Mouse (Mus musculus): ENCODE results near the gene Plpp6. TPM values are rescaled to one million over a fixed set of nuclear protein-coding genes. Genes with fewer than 3 reads are reported as not detected.

Gene Plpp6
- total RNA-seq, 1 experiment, result 2.0 TPM

DNA sequence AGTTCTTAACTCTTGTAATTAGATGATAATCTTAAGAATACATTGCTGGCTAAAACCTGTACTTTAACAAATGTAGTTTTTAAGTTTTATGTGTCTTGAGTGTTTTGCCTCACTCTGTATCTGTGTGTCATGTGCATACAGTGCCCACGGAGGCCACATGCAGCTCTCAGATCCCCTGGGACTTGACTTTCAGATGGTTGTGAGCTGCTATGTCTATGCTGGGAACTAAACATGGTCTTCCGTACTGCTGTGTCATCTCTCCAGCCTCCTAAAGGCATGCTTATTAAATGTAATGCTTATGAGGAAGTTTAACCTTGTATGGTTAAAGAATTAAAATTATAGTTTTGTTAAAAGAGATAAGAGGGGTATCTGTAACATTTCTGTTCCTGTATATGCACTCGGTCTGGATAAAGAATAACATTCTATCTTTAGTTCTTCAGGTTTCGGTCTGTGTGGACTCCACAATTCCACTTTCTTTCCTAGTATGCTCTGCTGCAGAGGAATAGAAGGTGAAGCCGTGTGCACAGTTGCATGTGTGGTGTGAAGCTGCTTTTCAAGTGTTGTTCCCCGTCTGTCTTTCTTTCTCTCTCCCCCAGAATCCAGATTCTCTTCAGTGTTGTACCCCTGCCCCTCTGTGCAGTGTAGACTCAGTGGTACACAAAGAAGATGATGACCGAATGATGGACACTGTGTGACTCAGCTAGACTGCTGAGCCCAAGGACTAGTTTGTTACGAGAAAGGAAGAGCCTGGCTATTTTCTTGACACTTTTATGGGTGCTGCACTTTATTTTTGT is 51.9 kb downstream of the Plpp6 start:
- H3K27ac ChIP-seq (ENCODE audit: insufficient read depth, low read depth, low read length, poor library complexity, severe bottlenecking), result no peak overlapping the region
- TF ChIP-seq ZC3H11A (IDR thresholded peaks at IDR 0.05; ENCODE audit: borderline replicate concordance, low read depth, low read length) (no peak), CHD2 (IDR thresholded peaks at IDR 0.05; ENCODE audit: low read depth, low read length) (no peak)
- no peak overlapping the region for H3K4me3 ChIP-seq (ENCODE audit: insufficient read depth in 1 of 2, low read depth in 1 of 2, low read length in 2 of 2, poor library complexity in 1 of 2, severe bottlenecking in 1 of 2)
- H3K36me3 ChIP-seq (ENCODE audit: control insufficient read depth, insufficient read depth, low read length, poor library complexity, severe bottlenecking), result peaks cover 13% of the 10 kb centered on the region
- peaks cover 0 to 1% of the 10 kb centered on the region in 2 experiments; a peak in 1 of 4 replicates for H3K4me1 ChIP-seq (ENCODE audit: control insufficient read depth in 2 of 2, insufficient read depth in 2 of 2, low read length in 2 of 2, poor library complexity in 1 of 2)
- H3K9me3 ChIP-seq (ENCODE audit: control insufficient read depth, insufficient read depth, low read depth, low read length), result no peaks in the 10 kb centered on the region
- no peak for DNase-seq (ENCODE audit: low read depth, low spot score)
- in situ Hi-C loops (cut with MboI; ENCODE audit: low sequenced_read_pairs in 2 of 2, unreplicated experiment in 2 of 2), result no loop called here
- H3K9ac ChIP-seq (ENCODE audit: insufficient read depth, low read depth, low read length, poor library complexity, severe bottlenecking), result no peak overlapping the region

- H3K4me1 ChIP-seq (ENCODE audit: control insufficient read depth in 2 of 2, insufficient read depth in 2 of 2, low read length in 2 of 2, poor library complexity in 1 of 2), result no peaks in the 10 kb centered on the region
- in situ Hi-C loops (cut with MboI; ENCODE audit: low sequenced_read_pairs in 2 of 2, unreplicated experiment in 2 of 2), result no loop called here
- no peak overlapping the region for H3K27ac ChIP-seq (ENCODE audit: insufficient read depth, low read depth, low read length, poor library complexity, severe bottlenecking)
- TF ChIP-seq HCFC1 (IDR thresholded peaks at IDR 0.05; ENCODE audit: borderline replicate concordance, insufficient read depth, low read length) (no peak), ZNF384 (IDR thresholded peaks at IDR 0.05; ENCODE audit: low read depth, low read length) (no peak), CHD2 (IDR thresholded peaks at IDR 0.05; ENCODE audit: low read depth, low read length) (no peak), ZC3H11A (IDR thresholded peaks at IDR 0.05; ENCODE audit: borderline replicate concordance, low read depth, low read length) (no peak), MAFK (IDR thresholded peaks at IDR 0.05; ENCODE audit: insufficient read depth, low read depth, low read length) (no peak)
- no peak for DNase-seq (ENCODE audit: low read depth, low spot score)
- no peak overlapping the region for H3K9ac ChIP-seq (ENCODE audit: insufficient read depth, low read depth, low read length, poor library complexity, severe bottlenecking)
- no peak overlapping the region for H3K4me3 ChIP-seq (ENCODE audit: insufficient read depth in 1 of 2, low read depth in 1 of 2, low read length in 2 of 2, poor library complexity in 1 of 2, severe bottlenecking in 1 of 2)
- peaks cover 14% of the 10 kb centered on the region for H3K36me3 ChIP-seq (ENCODE audit: control insufficient read depth, insufficient read depth, low read length, poor library complexity, severe bottlenecking)
- no peaks in the 10 kb centered on the region for H3K9me3 ChIP-seq (ENCODE audit: control insufficient read depth, insufficient read depth, low read depth, low read length)
These were observed 52.5 kb downstream of the Plpp6 start for GRCm38 (mm10) chr19:29016204-29016765.

Other genes starting within 250 kb of the Plpp6 start
- gene Slc1a1, start 128.9 kb upstream of the Plpp6 start, total RNA-seq (2012; rRNA removed), result 5.0 and 7.9 TPM in 2 replicates
- 0.31 and 0.69 TPM in 2 replicates for gene 4430402I18Rik, start 3.8 kb downstream of the Plpp6 start, total RNA-seq (2012; rRNA removed)
- 46.8 and 52.7 TPM in 2 replicates for gene Cdc37l1, start 26.4 kb downstream of the Plpp6 start, total RNA-seq (2012; rRNA removed)
- 13.8 and 14.0 TPM in 2 replicates for gene Ak3, start 84.0 kb downstream of the Plpp6 start, total RNA-seq (2012; rRNA removed)
- 53.6 and 70.5 TPM in 2 replicates for gene Rcl1, start 137.4 kb downstream of the Plpp6 start, total RNA-seq (2012; rRNA removed)

Data from ES-E14 (cell line).